Mouse (Mus musculus) kidney, embryonic 15.5 days (tissue): Measurements from ENCODE around the gene Polr3b. TPM values are rescaled to one million over a fixed set of nuclear protein-coding genes. Genes with fewer than 3 reads are reported as not detected.

Experiments used
- ATAC-seq: fragments of 200-750 bp; cut with Nextera tagmentation; replicated peaks from 2 replicates; pipeline ENCODE4 v1.8.0; 2017; ENCODE audit warnings: moderate TSS enrichment; ENCODE audit not compliant: low FRiP score
- H3K27ac ChIP-seq: fragments of 300-500 bp; sonication (generic); 2 replicates; pipeline ENCODE4 v1.5.1; 2015; ENCODE audit warnings: mild to moderate bottlenecking, inconsistent platforms
- H3K27me3 ChIP-seq: fragments of 300-500 bp; sonication (generic); 2 replicates; pipeline ENCODE4 v1.6.1; 2015; ENCODE audit warnings: inconsistent platforms
- H3K36me3 ChIP-seq: fragments of 300-500 bp; sonication (generic); 2 replicates; pipeline ENCODE4 v1.6.1; 2015; ENCODE audit warnings: inconsistent platforms
- H3K4me1 ChIP-seq: fragments of 300-500 bp; sonication (generic); 2 replicates; pipeline ENCODE4 v1.6.1; 2015; ENCODE audit warnings: inconsistent platforms
- H3K4me2 ChIP-seq: fragments of 300-500 bp; sonication (generic); 2 replicates; pipeline ENCODE4 v1.6.1; 2015; ENCODE audit warnings: moderate library complexity, mild to moderate bottlenecking, inconsistent platforms
- H3K4me3 ChIP-seq: fragments of 300-500 bp; sonication (generic); replicated peaks from 2 replicates; pipeline ENCODE4 v1.5.1; 2015; ENCODE audit warnings: mild to moderate bottlenecking, inconsistent platforms
- H3K9ac ChIP-seq: fragments of 300-500 bp; sonication (generic); 2 replicates; pipeline ENCODE4 v1.6.1; 2015; ENCODE audit warnings: mild to moderate bottlenecking, inconsistent platforms
- H3K9me3 ChIP-seq: fragments of 300-500 bp; sonication (generic); replicated peaks from 2 replicates; pipeline ENCODE4 v1.6.1; 2016; ENCODE audit warnings: inconsistent platforms
- WGBS: fragments of 180-500 bp; shearing (Covaris S2); methylation state at CpG from one replicate; pipeline ENCODE4 v1.1.7; 2015; ENCODE audit warnings: mixed read lengths; 5-methylcytosine and 5-hydroxymethylcytosine counted together
- polyA plus RNA-seq: library from polyadenylated mRNA; unstranded; fragments of >200 nt; fragmentation: Nextera tagmentation; extraction: Ambion mirVana; gene quantifications from 2 replicates; pipeline ENCODE4 v1.2.1, GENCODE M21; 2015

Gene Polr3b
- polyA plus RNA-seq, 1 experiment from 2014 or later: 18.5 TPM

GRCm38 (mm10) chr10:84716581-84716980 lies 94.5 kb downstream of the Polr3b start:
- Histone ChIP-seq H3K4me3 (no peak overlapping the region), H3K9me3 (no peaks in the 10 kb centered on the region), H3K27me3 (no peaks in the 10 kb centered on the region), H3K4me1 (peaks cover 19% of the 10 kb centered on the region), H3K9ac (no peak overlapping the region), H3K4me2 (no peak overlapping the region), H3K27ac (no peak overlapping the region), H3K36me3 (peaks cover 62% of the 10 kb centered on the region)
- no peak for ATAC-seq
- WGBS: 96% methylated on average over 7 of the region's 7 CpGs

- H3K9me3 ChIP-seq: no peaks in the 10 kb centered on the region
- H3K4me2 ChIP-seq: no peak overlapping the region
- no peak overlapping the region for H3K4me3 ChIP-seq
- H3K27me3 ChIP-seq: no peaks in the 10 kb centered on the region
- no peak for ATAC-seq
- no peaks in the 10 kb centered on the region for H3K4me1 ChIP-seq
- H3K27ac ChIP-seq: no peak overlapping the region
- WGBS: 70% methylated on average over 12 of the region's 12 CpGs
- H3K36me3 ChIP-seq: peaks cover 67% of the 10 kb centered on the region
- H3K9ac ChIP-seq: no peak overlapping the region
Measured at GRCm38 (mm10) chr10:84722711-84723110, 100.6 kb downstream of the Polr3b start.

GRCm38 (mm10) chr10:84727005-84727404 lies 104.9 kb downstream of the Polr3b start:
- H3K4me1 ChIP-seq: no peaks in the 10 kb centered on the region
- H3K27ac ChIP-seq: no peak overlapping the region
- H3K9me3 ChIP-seq: no peaks in the 10 kb centered on the region
- no peaks in the 10 kb centered on the region for H3K27me3 ChIP-seq
- no peak overlapping the region for H3K4me3 ChIP-seq
- no peak overlapping the region for H3K4me2 ChIP-seq
- H3K36me3 ChIP-seq: peaks cover 34% of the 10 kb centered on the region
- no peak overlapping the region for H3K9ac ChIP-seq
- no peak for ATAC-seq
- 89% methylated on average over 12 of the region's 12 CpGs for WGBS

- Histone ChIP-seq H3K36me3 (peaks cover 27% of the 10 kb centered on the region), H3K27ac (no peak overlapping the region), H3K9ac (no peak overlapping the region), H3K4me2 (no peak overlapping the region), H3K4me3 (no peak overlapping the region), H3K9me3 (no peaks in the 10 kb centered on the region), H3K4me1 (no peaks in the 10 kb centered on the region), H3K27me3 (no peaks in the 10 kb centered on the region)
- ATAC-seq: no peak
- WGBS: 82% methylated on average over 4 of the region's 4 CpGs
Measured at GRCm38 (mm10) chr10:84727760-84728159, 105.7 kb downstream of the Polr3b start.

- Histone ChIP-seq H3K27ac (no peak overlapping the region), H3K4me1 (no peaks in the 10 kb centered on the region), H3K36me3 (peaks cover 23% of the 10 kb centered on the region), H3K9me3 (no peaks in the 10 kb centered on the region), H3K4me3 (no peak overlapping the region), H3K4me2 (no peak overlapping the region), H3K27me3 (no peaks in the 10 kb centered on the region), H3K9ac (no peak overlapping the region)
- ATAC-seq: no peak
- WGBS: 84% methylated on average over 3 of the region's 3 CpGs
Measured at GRCm38 (mm10) chr10:84730078-84730477, 108.0 kb downstream of the Polr3b start.

GRCm38 (mm10) chr10:84730956-84731355 lies 108.9 kb downstream of the Polr3b start:
- Histone ChIP-seq H3K4me2 (no peak overlapping the region), H3K9me3 (no peaks in the 10 kb centered on the region), H3K27ac (no peak overlapping the region), H3K27me3 (no peaks in the 10 kb centered on the region), H3K4me1 (no peaks in the 10 kb centered on the region), H3K4me3 (no peak overlapping the region), H3K9ac (no peak overlapping the region), H3K36me3 (peaks cover 14% of the 10 kb centered on the region)
- ATAC-seq: no peak
- 47% methylated on average over 9 of the region's 9 CpGs for WGBS

- 53% methylated on average over 6 of the region's 6 CpGs for WGBS
- Histone ChIP-seq H3K27ac (no peak overlapping the region), H3K4me2 (no peak overlapping the region), H3K4me1 (no peaks in the 10 kb centered on the region), H3K4me3 (no peak overlapping the region), H3K9ac (no peak overlapping the region), H3K36me3 (no peaks in the 10 kb centered on the region), H3K9me3 (no peaks in the 10 kb centered on the region), H3K27me3 (no peaks in the 10 kb centered on the region)
- ATAC-seq: no peak
Measured at GRCm38 (mm10) chr10:84733511-84733910, 111.4 kb downstream of the Polr3b start.

GRCm38 (mm10) chr10:84754851-84755785 lies 133.0 kb downstream of the Polr3b start:
- Histone ChIP-seq H3K27me3 (peaks cover 94% of the 10 kb centered on the region), H3K4me3 (peak overlapping the region; percentile 36), H3K27ac (no peak overlapping the region), H3K4me2 (peak overlapping the region; percentile 64), H3K4me1 (peaks cover 57% of the 10 kb centered on the region), H3K36me3 (no peaks in the 10 kb centered on the region), H3K9me3 (no peaks in the 10 kb centered on the region), H3K9ac (no peak overlapping the region)
- WGBS: 1% methylated on average over 66 of the region's 66 CpGs
- peak; percentile 30; the same call in 1 of the 2 replicates for ATAC-seq

GRCm38 (mm10) chr10:84755786-84756203 lies 133.7 kb downstream of the Polr3b start, which contains the start of gene Rfx4:
Gene Rfx4 (plus strand): TSS chr10:84756062.
- H3K9ac ChIP-seq: no peak within 1 kb of the TSS
- WGBS: under 1% methylated on average over 24 of the region's 24 CpGs
- H3K27ac ChIP-seq: no peak within 1 kb of the TSS
- H3K9me3 ChIP-seq: no peaks in the 10 kb centered on the region
- no peak for ATAC-seq
- peak within 1 kb of the TSS; percentile 64 for H3K4me2 ChIP-seq
- peaks cover 64% of the 10 kb centered on the region for H3K4me1 ChIP-seq
- no peaks in the 10 kb centered on the region for H3K36me3 ChIP-seq
- H3K27me3 ChIP-seq: peaks cover 98% of the 10 kb centered on the region
- H3K4me3 ChIP-seq: peak within 1 kb of the TSS; percentile 36

GRCm38 (mm10) chr10:84756435-84757095 lies 134.5 kb downstream of the Polr3b start:
- no peaks in the 10 kb centered on the region for H3K36me3 ChIP-seq
- under 1% methylated on average over 42 of the region's 42 CpGs for WGBS
- H3K27me3 ChIP-seq: peaks cover 99% of the 10 kb centered on the region
- peak overlapping the region; percentile 64 for H3K4me2 ChIP-seq
- H3K4me1 ChIP-seq: peaks cover 65% of the 10 kb centered on the region
- ATAC-seq: no peak
- no peak overlapping the region for H3K27ac ChIP-seq
- H3K9ac ChIP-seq: no peak overlapping the region
- peak overlapping the region; percentile 36 for H3K4me3 ChIP-seq
- H3K9me3 ChIP-seq: no peaks in the 10 kb centered on the region

GRCm38 (mm10) chr10:84757426-84758199 lies 135.5 kb downstream of the Polr3b start:
- Histone ChIP-seq H3K4me3 (no peak overlapping the region; the same call in 1 of the 2 replicates), H3K27ac (no peak overlapping the region), H3K9ac (no peak overlapping the region), H3K4me1 (peaks cover 65% of the 10 kb centered on the region), H3K36me3 (no peaks in the 10 kb centered on the region), H3K4me2 (0 out of 2 replicates have a peak overlapping the region, but pooled peaks have one; percentile 9), H3K9me3 (no peaks in the 10 kb centered on the region), H3K27me3 (peaks cover 99% of the 10 kb centered on the region)
- ATAC-seq: no peak; the same call in 1 of the 2 replicates
- 5% methylated on average over 22 of the region's 22 CpGs for WGBS

GRCm38 (mm10) chr10:84758200-84758468 lies 136.0 kb downstream of the Polr3b start:
- no peak overlapping the region for H3K4me2 ChIP-seq
- peaks cover 65% of the 10 kb centered on the region for H3K4me1 ChIP-seq
- no peak overlapping the region for H3K9ac ChIP-seq
- no peaks in the 10 kb centered on the region for H3K36me3 ChIP-seq
- peaks cover 99% of the 10 kb centered on the region for H3K27me3 ChIP-seq
- H3K4me3 ChIP-seq: no peak overlapping the region
- H3K9me3 ChIP-seq: no peaks in the 10 kb centered on the region
- 5% methylated on average over 5 of the region's 5 CpGs for WGBS
- no peak overlapping the region for H3K27ac ChIP-seq
- no peak for ATAC-seq
